Mouse (Mus musculus) MEL (cell line): Measurements from ENCODE around the gene 1700067P10Rik. TPM values are rescaled to one million over a fixed set of nuclear protein-coding genes. Genes with fewer than 3 reads are reported as not detected.

Experiments used
- DNase-seq: peaks from one replicate; pipeline ENCODE4 v3.0.0; 2011; ENCODE audit warnings: low read depth, low spot score
- H3K27ac ChIP-seq: 2 replicates; pipeline ENCODE4 v1.5.1; 2012; ENCODE audit warnings: low read depth, mild to moderate bottlenecking, control low read depth, low read length, moderate library complexity; ENCODE audit not compliant: control insufficient read depth
- H3K27me3 ChIP-seq, 2 experiments: fragments of 150-350 bp in 1 of 2; sonication (generic) in 1 of 2; 2 replicates each; pipeline ENCODE4 v1.6.1; 2012; ENCODE audit warnings: low read length in 2 of 2, mild to moderate bottlenecking in 2 of 2, improper control_type of control experiment in 1 of 2, moderate library complexity in 1 of 2; ENCODE audit not compliant: insufficient read depth in 2 of 2, control insufficient read depth in 1 of 2
- H3K36me3 ChIP-seq, 2 experiments: 2 replicates each; pipeline ENCODE4 v1.6.1; 2012 to 2014; ENCODE audit warnings: low read length in 2 of 2, improper control_type of control experiment in 1 of 2, inconsistent platforms in 1 of 2, mild to moderate bottlenecking in 1 of 2; ENCODE audit not compliant: insufficient read depth in 2 of 2, control insufficient read depth in 1 of 2
- H3K4me1 ChIP-seq, 2 experiments: fragments of 150-350 bp in 1 of 2; sonication (generic) in 1 of 2; 2 replicates each; pipeline ENCODE4 v1.6.1; 2012; ENCODE audit warnings: low read length in 2 of 2, improper control_type of control experiment in 1 of 2, mild to moderate bottlenecking in 1 of 2; ENCODE audit not compliant: insufficient read depth in 2 of 2, control insufficient read depth in 1 of 2
- H3K4me3 ChIP-seq, 2 experiments: fragments of 150-350 bp in 1 of 2; sonication (generic) in 1 of 2; 2 replicates each; pipeline ENCODE4 v1.5.1; 2012; ENCODE audit warnings: low read depth in 2 of 2, low read length in 2 of 2, mild to moderate bottlenecking in 2 of 2, moderate library complexity in 2 of 2, control low read depth in 1 of 2, improper control_type of control experiment in 1 of 2; ENCODE audit not compliant: control insufficient read depth in 1 of 2, insufficient read depth in 1 of 2
- H3K79me2 ChIP-seq: 2 replicates; pipeline ENCODE4 v1.6.1; 2012; ENCODE audit warnings: mild to moderate bottlenecking, low read length, moderate library complexity; ENCODE audit not compliant: control insufficient read depth, poor library complexity, insufficient read depth
- H3K9ac ChIP-seq: 2 replicates; pipeline ENCODE4 v1.6.1; 2012; ENCODE audit warnings: low read depth, mild to moderate bottlenecking, control low read depth, low read length, moderate library complexity; ENCODE audit not compliant: control insufficient read depth, poor library complexity, severe bottlenecking
- H3K9me3 ChIP-seq: fragments of 150-350 bp; sonication (generic); replicated peaks from 2 replicates; pipeline ENCODE4 v1.6.1; 2012; ENCODE audit warnings: mild to moderate bottlenecking, low read length, improper control_type of control experiment, moderate library complexity; ENCODE audit not compliant: insufficient read depth
- E2F4 ChIP-seq: IDR thresholded peaks from 2 replicates; pipeline ENCODE4 v1.6.1; 2011; ENCODE audit warnings: low read depth, low read length, improper control_type of control experiment, borderline replicate concordance
- ELF1 ChIP-seq: IDR thresholded peaks from 2 replicates; pipeline ENCODE4 v1.6.1; 2014; ENCODE audit warnings: low read depth, mild to moderate bottlenecking, inconsistent platforms, low read length, improper control_type of control experiment, moderate library complexity
- ETS1 ChIP-seq: IDR thresholded peaks from 2 replicates; pipeline ENCODE4 v1.6.1; 2012; ENCODE audit warnings: low read depth, mild to moderate bottlenecking, inconsistent platforms, low read length, improper control_type of control experiment, moderate library complexity
- GATA1 ChIP-seq: IDR thresholded peaks from 2 replicates; pipeline ENCODE4 v1.6.1; 2011; ENCODE audit warnings: low read depth, low read length, improper control_type of control experiment
- HCFC1 ChIP-seq: IDR thresholded peaks from 2 replicates; pipeline ENCODE4 v1.6.1; 2012; ENCODE audit warnings: low read depth, mild to moderate bottlenecking, inconsistent platforms, low read length, improper control_type of control experiment, moderate library complexity
- KAT2A ChIP-seq: conservative IDR thresholded peaks from 2 replicates; pipeline ENCODE4 v1.6.1; 2012; ENCODE audit warnings: low read depth, low read length, improper control_type of control experiment, inconsistent platforms
- MAX ChIP-seq: IDR thresholded peaks from 2 replicates; pipeline ENCODE4 v1.6.1; 2011; ENCODE audit warnings: low read length, improper control_type of control experiment
- MAZ ChIP-seq: IDR thresholded peaks from 2 replicates; pipeline ENCODE4 v1.6.1; 2012; ENCODE audit warnings: low read depth, mild to moderate bottlenecking, inconsistent platforms, low read length, improper control_type of control experiment
- MXI1 ChIP-seq: IDR thresholded peaks from 2 replicates; pipeline ENCODE4 v1.6.1; 2011; ENCODE audit warnings: mild to moderate bottlenecking, low read depth, low read length, improper control_type of control experiment
- MYB ChIP-seq: IDR thresholded peaks from 2 replicates; pipeline ENCODE4 v1.6.1; 2011; ENCODE audit warnings: mild to moderate bottlenecking, low read depth, low read length, improper control_type of control experiment
- MYC ChIP-seq: IDR thresholded peaks from 2 replicates; pipeline ENCODE4 v1.6.1; 2011; ENCODE audit warnings: low read depth, mild to moderate bottlenecking, low read length, improper control_type of control experiment, moderate library complexity
- RAD21 ChIP-seq: IDR thresholded peaks from 2 replicates; pipeline ENCODE4 v1.6.1; 2011; ENCODE audit warnings: mild to moderate bottlenecking, low read depth, low read length, improper control_type of control experiment
- RCOR1 ChIP-seq: IDR thresholded peaks from 2 replicates; pipeline ENCODE4 v1.6.1; 2012; ENCODE audit warnings: low read depth, mild to moderate bottlenecking, inconsistent platforms, low read length, improper control_type of control experiment
- SMC3 ChIP-seq: IDR thresholded peaks from 2 replicates; pipeline ENCODE4 v1.6.1; 2011; ENCODE audit warnings: low read depth, low read length, improper control_type of control experiment
- USF1 ChIP-seq: IDR thresholded peaks from 2 replicates; pipeline ENCODE4 v1.6.1; 2014; ENCODE audit warnings: low read depth, mild to moderate bottlenecking, inconsistent platforms, low read length, improper control_type of control experiment, moderate library complexity
- USF2 ChIP-seq, 2 experiments: IDR thresholded peaks; 2 replicates each; pipeline ENCODE4 v1.6.1; 2011 to 2012; ENCODE audit warnings: improper control_type of control experiment in 2 of 2, low read length in 2 of 2, borderline replicate concordance in 1 of 2, inconsistent platforms in 1 of 2, low read depth in 1 of 2, mild to moderate bottlenecking in 1 of 2; ENCODE audit not compliant: insufficient read depth in 1 of 2
- ZC3H11A ChIP-seq: IDR thresholded peaks from 2 replicates; pipeline ENCODE4 v1.6.1; 2012; ENCODE audit warnings: low read depth, mild to moderate bottlenecking, inconsistent platforms, low read length, improper control_type of control experiment
- ZNF384 ChIP-seq: IDR thresholded peaks from 2 replicates; pipeline ENCODE4 v1.6.1; 2012; ENCODE audit warnings: low read depth, mild to moderate bottlenecking, inconsistent platforms, low read length, improper control_type of control experiment
- polyA plus RNA-seq, 2 experiments: library from polyadenylated mRNA; stranded (reverse) in 1 of 2; unstranded in 1 of 2; fragments of >175 nt in 1 of 2; fragments of >200 nt in 1 of 2; gene quantifications; 2 replicates each; pipeline versions ENCODE4 v1.2.1 to v1.2.4; 2012; ENCODE audit warnings: low replicate concordance in 2 of 2, low read depth in 1 of 2; ENCODE audit not compliant: insufficient read length in 2 of 2, insufficient read depth in 1 of 2, missing spikeins in 1 of 2
- total RNA-seq: library from RNA; depleted of rRNA; stranded (reverse); fragments of 300-350 nt; gene quantifications from 2 replicates; pipeline ENCODE4 v1.2.3, GENCODE M21; 2012

The 1700067P10Rik gene
- total and polyA plus RNA-seq, 3 experiments: not detected

GRCm38 (mm10) chr17:48064196-48064843 is 24.8 kb upstream of the 1700067P10Rik start:
- Histone ChIP-seq H3K9ac (no peak overlapping the region), H3K4me3 (no peak overlapping the region), H3K27ac (no peak overlapping the region), H3K9me3 (no peaks in the 10 kb centered on the region), H3K79me2 (no peaks in the 10 kb centered on the region), H3K4me1 (no peaks in the 10 kb centered on the region), H3K27me3 (no peaks in the 10 kb centered on the region; a peak in 1 of 4 replicates), H3K36me3 (no peaks in the 10 kb centered on the region)
- DNase-seq: no peak
- no peak for TF ChIP-seq USF1
- no peak for TF ChIP-seq E2F4
- no peak for TF ChIP-seq ZC3H11A

DNA sequence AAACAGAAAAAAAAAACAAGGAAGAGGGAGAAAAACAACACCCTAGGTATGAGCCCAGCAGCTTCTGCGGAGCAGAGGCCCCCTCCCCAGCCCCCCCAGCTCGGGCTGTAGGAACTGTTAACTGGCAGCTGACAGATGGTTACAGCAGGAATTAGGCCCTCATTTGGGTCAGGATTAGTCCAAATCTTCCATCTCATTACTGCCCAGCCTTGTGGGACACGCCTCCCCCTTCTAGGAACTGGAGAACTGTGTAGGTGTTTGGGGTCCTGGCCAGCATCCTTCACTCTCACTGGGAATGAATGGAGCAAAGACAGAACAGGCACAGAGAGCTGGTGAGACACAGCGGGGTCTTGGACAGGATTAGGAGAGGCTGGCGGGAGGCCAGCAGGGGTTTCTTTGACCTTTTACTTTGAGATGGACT is 24.0 kb upstream of the 1700067P10Rik start:
- Histone ChIP-seq H3K36me3 (no peaks in the 10 kb centered on the region), H3K27me3 (no peaks in the 10 kb centered on the region; a peak in 1 of 4 replicates), H3K4me3 (no peak overlapping the region), H3K27ac (no peak overlapping the region), H3K79me2 (no peaks in the 10 kb centered on the region), H3K9me3 (no peaks in the 10 kb centered on the region), H3K4me1 (no peaks in the 10 kb centered on the region), H3K9ac (no peak overlapping the region)
- DNase-seq: no peak
- TF ChIP-seq GATA1 (no peak), ZNF384 (no peak), ELF1 (no peak), MYB (no peak)

GRCm38 (mm10) chr17:48067083-48067614 is 22.0 kb upstream of the 1700067P10Rik start:
- Histone ChIP-seq H3K27me3 (no peaks in the 10 kb centered on the region; a peak in 1 of 4 replicates), H3K79me2 (no peaks in the 10 kb centered on the region), H3K4me1 (no peaks in the 10 kb centered on the region), H3K27ac (no peak overlapping the region), H3K4me3 (no peak overlapping the region), H3K9me3 (no peaks in the 10 kb centered on the region), H3K9ac (no peak overlapping the region), H3K36me3 (no peaks in the 10 kb centered on the region)
- DNase-seq: no peak
- TF ChIP-seq ETS1: no peak
- no peak for TF ChIP-seq KAT2A
- TF ChIP-seq MAX: no peak
- no peak for TF ChIP-seq RAD21
- TF ChIP-seq SMC3: no peak
- no peak for TF ChIP-seq MXI1
- TF ChIP-seq RCOR1: no peak
- TF ChIP-seq GATA1: no peak
- TF ChIP-seq USF2 (IDR thresholded peaks at IDR 0.05; ENCODE audit: borderline replicate concordance in 1 of 2, insufficient read depth in 1 of 2, low read depth in 1 of 2, low read length in 2 of 2): no peak
- no peak for TF ChIP-seq HCFC1
- TF ChIP-seq MYC: no peak
- no peak for TF ChIP-seq MAZ
